Mouse (Mus musculus) liver, embryonic 14.5 days (tissue): ENCODE measurements at regions not wholly inside any gene's neighbourhood (a gene's known extent, or its start where the extent isn't known, plus 50 kb on each side); places are given as distances from the start of the nearest gene placed in this dataset.

Source experiments
- CTCF ChIP-seq: IDR thresholded peaks from 2 replicates; pipeline ENCODE4 v1.5.1; 2016; ENCODE audit warnings: antibody characterized with exemption, low read depth, control low read depth
- EP300 ChIP-seq: IDR thresholded peaks from 2 replicates; pipeline ENCODE4 v1.6.1; 2016; ENCODE audit warnings: antibody characterized with exemption, low read depth

GRCm38 (mm10) chr15:93062213-93063131 is 212.5 kb downstream of the Gxylt1 start:
- no peak for TF ChIP-seq EP300
- TF ChIP-seq CTCF = no peak
